Mouse (Mus musculus): ENCODE data around the gene Grid1.

Gene Grid1

GRCm38 (mm10) chr14:35008674-35009073 lies 188.8 kb downstream of the Grid1 start:
- ATAC-seq (ENCODE audit: low TSS enrichment) = 0 out of 2 replicates have a peak, but pooled peaks have one; percentile 2

- peak; percentile 22; the same call in 1 of the 2 replicates for ATAC-seq (ENCODE audit: low TSS enrichment)
Observed at GRCm38 (mm10) chr14:35009074-35009473, 189.2 kb downstream of the Grid1 start.

DNA sequence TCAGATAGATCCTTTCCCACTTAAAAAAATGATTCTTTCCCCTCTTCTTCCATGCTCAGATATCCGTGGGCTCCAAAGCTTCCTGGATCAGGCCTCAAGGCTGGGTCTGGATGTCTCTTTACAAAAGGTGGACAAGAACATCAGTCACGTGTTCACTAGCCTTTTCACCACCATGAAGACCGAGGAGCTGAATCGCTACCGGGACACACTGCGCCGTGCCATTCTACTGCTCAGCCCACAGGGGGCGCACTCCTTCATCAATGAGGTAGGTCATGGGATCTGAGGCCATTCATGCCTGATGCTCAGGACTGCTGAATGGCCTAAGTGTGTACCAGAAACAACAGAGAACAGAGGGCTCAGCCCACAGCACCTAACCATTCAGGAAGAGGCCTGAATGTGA lies 206.8 kb downstream of the Grid1 start:
- no peak for ATAC-seq (ENCODE audit: low TSS enrichment)

DNA sequence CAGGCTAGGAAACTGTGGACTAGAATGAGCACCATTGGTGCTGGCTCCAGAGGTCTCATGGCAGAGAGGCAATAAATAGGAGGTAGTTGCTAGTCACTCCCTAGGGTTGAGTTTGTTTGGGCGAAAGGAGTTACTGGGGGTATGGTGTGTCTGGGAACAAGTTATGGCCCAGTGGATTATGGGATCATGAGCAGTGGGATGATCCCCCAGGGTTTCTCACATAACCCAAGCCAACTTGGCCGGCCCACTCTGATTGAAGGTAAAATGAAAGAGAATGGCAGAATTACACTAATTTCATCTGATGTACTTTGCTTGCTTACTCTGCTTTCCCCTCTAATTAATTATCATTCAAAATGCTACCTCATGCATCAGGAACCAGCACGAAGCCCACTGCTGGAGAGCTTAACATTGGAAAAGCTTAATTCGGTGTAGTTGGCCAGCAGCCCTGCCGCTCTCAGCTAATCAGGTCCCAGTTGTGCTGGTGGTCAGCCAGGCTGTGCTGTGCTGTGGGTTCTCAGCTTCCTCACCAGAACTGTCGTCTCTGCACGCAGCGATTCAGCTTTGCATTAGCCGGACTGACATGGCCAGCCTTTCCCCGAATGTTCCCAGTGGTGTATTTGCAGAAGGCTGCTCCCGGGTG lies 207.7 kb downstream of the Grid1 start:
- ATAC-seq (ENCODE audit: low TSS enrichment) = no peak

DNA sequence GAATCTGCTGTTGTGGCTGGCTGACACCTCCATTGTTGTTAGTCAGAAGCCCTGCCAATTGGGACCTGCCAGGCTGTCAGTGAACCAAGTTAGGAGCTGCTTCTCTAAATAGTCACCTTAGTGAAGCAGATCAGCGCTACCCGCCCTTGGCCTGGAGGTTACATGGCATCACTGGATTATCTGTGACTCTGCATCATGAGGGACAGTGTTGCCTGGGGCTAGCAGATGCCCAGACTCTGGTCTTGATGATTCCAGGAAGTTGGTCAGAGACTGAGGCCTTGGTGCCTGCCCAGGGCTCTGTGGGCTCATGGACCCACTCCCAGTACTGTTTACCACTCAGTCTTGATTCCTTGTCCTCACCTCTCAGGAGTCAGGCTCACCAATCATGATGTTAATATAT lies 209.7 kb downstream of the Grid1 start:
- no peak for ATAC-seq (ENCODE audit: low TSS enrichment)

- no peak for ATAC-seq (ENCODE audit: low TSS enrichment)
Observed at GRCm38 (mm10) chr14:35030271-35030670, 210.4 kb downstream of the Grid1 start.

DNA sequence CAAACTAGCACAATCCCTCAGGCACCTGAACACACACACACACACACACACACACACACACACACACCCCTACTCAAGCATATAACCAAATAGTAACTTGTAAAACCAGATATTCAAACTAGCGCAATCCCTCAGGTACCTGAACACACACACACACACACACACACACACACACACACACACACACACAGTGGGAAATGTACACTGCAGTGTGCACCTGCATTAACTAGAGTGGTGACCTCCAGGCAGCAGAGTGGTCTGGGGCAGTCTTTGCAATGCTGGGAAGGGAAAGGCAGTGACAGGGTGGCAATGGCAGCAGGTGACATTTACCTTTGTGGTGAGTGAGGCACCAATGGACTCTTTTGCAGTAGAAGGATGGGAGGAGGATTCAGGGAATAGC lies 212.4 kb downstream of the Grid1 start:
- ATAC-seq (ENCODE audit: low TSS enrichment) = no peak

DNA sequence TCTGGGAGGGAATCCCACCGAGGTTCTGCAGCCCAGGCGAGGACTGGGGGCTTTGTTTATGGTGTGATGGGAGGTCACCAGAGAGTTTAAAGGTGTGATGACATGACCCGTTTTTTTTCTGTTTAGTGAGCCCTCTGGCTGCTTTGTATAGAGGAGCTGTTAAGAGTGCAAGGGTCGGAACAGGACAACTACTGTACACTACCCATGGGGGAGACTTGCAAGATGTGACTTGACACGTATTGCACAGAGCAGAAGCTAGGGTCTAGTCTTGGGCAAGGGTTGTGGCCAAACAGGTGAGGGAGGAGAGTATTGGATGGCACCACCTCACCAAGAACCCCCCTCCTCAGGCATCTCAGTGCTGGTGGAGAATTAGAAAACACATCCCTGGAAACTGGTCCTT lies 224.4 kb downstream of the Grid1 start:
- ATAC-seq (ENCODE audit: low TSS enrichment) = no peak

GRCm38 (mm10) chr14:35044918-35045698 lies 225.2 kb downstream of the Grid1 start:
- ATAC-seq (ENCODE audit: low TSS enrichment) = peak; percentile 72

- ATAC-seq (ENCODE audit: low TSS enrichment) = peak; percentile 14; the same call in 1 of the 2 replicates
Observed at GRCm38 (mm10) chr14:35049231-35049630, 229.3 kb downstream of the Grid1 start.

DNA sequence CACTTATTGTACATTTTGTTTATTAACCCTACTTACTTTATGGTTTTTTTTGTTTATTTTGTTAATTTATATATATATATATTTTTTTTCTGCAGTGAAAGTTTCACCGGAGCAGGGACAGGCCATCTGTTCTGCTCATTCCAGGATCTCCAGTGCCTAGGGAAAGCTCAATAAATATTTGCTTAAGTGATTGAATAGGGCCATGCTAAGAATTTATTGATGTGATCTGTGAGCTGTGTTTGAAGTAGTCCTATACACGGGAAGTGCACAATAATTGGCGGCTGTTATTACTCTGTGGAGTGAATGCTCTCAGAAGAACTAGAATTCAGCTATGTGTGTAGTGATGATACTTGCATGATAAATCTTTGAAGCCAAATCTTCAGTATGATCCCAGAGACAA lies 234.2 kb downstream of the Grid1 start:
- ATAC-seq (ENCODE audit: low TSS enrichment) = no peak

- ATAC-seq (ENCODE audit: low TSS enrichment) = peak; percentile 79
Observed at GRCm38 (mm10) chr14:35074636-35075035, 254.7 kb downstream of the Grid1 start.

- ATAC-seq (ENCODE audit: low TSS enrichment) = no peak
Observed at GRCm38 (mm10) chr14:35079954-35080353, 260.0 kb downstream of the Grid1 start.

- ATAC-seq (ENCODE audit: low TSS enrichment) = no peak
Observed at GRCm38 (mm10) chr14:35092646-35093045, 272.7 kb downstream of the Grid1 start.

GRCm38 (mm10) chr14:35093561-35094186 lies 273.8 kb downstream of the Grid1 start:
- ATAC-seq (ENCODE audit: low TSS enrichment) = peak; percentile 22

DNA sequence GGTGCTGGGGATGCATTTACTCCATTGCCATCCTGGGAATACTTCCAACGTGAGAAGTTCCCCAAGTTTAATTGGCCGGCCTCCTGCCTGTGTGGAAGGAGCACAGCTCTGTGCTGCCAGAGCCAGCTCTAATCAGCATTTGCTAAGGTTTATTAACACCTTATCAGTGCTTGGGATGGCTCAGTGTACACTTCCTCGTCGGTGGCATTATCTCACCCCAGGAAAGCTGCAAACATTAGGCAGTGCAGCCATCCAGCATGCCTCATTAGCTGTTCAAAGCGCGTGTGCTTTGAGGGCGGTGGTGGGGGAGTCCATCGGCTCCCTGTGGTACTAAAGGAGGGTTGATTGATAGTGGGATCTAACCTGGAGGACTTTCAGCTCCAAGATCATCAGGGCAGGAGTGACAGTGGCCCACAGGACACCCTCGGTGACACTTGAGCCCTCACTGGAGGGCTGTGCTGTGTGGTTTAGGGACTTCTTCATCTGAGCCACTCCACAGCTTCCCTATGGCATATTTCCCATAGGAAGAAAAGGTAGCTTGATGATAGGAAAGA lies 275.7 kb downstream of the Grid1 start:
- no peak for ATAC-seq (ENCODE audit: low TSS enrichment)

DNA sequence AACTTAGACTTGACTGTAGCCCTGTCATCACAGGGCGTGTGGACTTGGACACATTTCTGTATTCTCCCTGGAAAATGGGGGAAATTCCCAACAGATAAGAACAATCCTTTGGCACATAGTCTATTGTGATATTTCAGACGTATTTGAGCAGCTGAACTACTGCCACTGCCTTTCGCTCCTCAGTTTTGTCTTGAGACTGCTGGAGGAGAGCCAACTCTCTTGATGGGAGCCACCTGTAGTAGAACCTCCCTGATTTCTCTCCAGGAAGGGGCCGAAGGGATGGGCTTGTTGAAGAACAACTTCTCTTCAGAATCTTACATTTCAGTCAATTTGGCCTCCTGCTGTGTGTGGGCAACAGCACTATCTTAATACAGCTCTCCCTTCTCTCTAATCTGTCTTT lies 276.2 kb downstream of the Grid1 start:
- no peak for ATAC-seq (ENCODE audit: low TSS enrichment)

GRCm38 (mm10) chr14:35097166-35097565 lies 277.3 kb downstream of the Grid1 start:
- peak; percentile 67 for ATAC-seq (ENCODE audit: low TSS enrichment)

- peak; percentile 71 for ATAC-seq (ENCODE audit: low TSS enrichment)
Observed at GRCm38 (mm10) chr14:35103639-35104210, 283.8 kb downstream of the Grid1 start.

DNA sequence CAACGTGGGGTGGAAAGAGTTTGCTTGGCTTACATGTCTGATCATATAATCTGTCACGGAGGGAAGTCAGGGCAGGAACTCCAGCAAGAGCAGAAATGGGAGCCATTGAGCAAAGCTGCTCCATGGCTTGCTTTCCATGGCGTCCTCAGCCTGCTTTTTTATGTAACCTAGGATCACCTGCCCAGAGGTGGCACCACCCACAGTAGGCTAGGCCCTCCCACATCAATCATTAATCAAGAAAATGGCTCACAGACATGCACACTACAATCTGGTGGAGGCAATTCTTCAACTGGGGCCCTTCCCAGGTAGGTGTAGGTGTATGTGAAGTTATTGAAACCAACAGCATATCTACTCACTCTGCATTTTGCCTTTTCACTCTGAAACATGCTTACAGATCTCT lies 287.7 kb downstream of the Grid1 start:
- ATAC-seq (ENCODE audit: low TSS enrichment) = no peak

DNA sequence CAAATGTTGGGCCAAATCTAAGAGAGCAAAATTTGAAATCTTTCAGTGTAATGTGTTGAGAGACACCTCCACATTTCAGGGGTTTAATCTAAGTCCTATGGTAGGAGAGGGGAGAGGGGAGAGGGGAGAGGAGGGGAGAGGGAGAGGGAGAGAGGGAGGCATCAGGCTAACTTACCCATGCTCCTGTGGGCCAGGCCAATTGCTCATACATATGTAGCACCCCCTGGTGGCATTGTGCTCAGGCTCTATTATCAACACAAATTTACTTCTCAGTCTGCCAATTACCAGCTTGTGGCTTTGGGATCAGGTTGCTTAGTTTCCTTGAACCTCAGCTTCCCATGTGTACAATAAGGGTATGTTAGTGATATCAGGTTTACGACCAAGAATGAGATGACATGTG lies 291.0 kb downstream of the Grid1 start:
- no peak for ATAC-seq (ENCODE audit: low TSS enrichment)

All from frontal cortex, adult (tissue).